Mouse (Mus musculus): Measurements from ENCODE around the gene Marco. TPM values are rescaled to one million over a fixed set of nuclear protein-coding genes. Genes with fewer than 3 reads are reported as not detected.

Marco gene
- total and polyA plus RNA-seq, 3 experiments: not detected

DNA sequence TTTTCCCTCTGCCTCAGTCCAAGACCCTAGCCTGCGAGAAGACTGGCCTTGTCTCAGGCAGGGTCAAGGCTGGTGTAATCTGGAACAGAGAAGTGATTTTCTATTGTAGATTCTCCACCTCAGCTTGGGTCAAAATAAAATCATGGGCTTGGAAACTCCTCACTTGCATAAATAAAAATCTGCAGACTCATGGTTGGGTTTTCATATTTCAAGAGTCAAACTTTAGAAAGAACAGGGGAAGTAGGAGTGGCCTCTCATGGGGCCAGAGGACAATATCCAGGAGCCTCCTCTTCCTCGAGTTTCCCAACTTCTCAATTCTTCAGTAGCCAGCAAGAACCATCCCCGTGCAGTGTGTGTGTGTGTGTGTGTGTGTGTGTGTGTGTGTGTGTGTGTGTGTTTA lies 26.9 kb upstream of the Marco start:
- no peak overlapping the region for H3K27ac ChIP-seq (ENCODE audit: control insufficient read depth, low read depth, low read length)
- H3K4me1 ChIP-seq (ENCODE audit: control insufficient read depth in 1 of 2, insufficient read depth in 2 of 2, low read length in 2 of 2): no peaks in the 10 kb centered on the region
- H3K79me2 ChIP-seq (ENCODE audit: control insufficient read depth, insufficient read depth, low read length, poor library complexity): no peaks in the 10 kb centered on the region
- H3K4me3 ChIP-seq (ENCODE audit: control insufficient read depth in 1 of 2, insufficient read depth in 1 of 2, low read depth in 2 of 2, low read length in 2 of 2): no peak overlapping the region
- TF ChIP-seq USF2 (IDR thresholded peaks at IDR 0.05; ENCODE audit: borderline replicate concordance in 1 of 2, insufficient read depth in 1 of 2, low read depth in 1 of 2, low read length in 2 of 2): no peak
- no peaks in the 10 kb centered on the region for H3K9me3 ChIP-seq (replicated peaks; ENCODE audit: insufficient read depth, low read length)
- H3K36me3 ChIP-seq (ENCODE audit: control insufficient read depth in 1 of 2, insufficient read depth in 2 of 2, low read length in 2 of 2): no peaks in the 10 kb centered on the region
- no peak overlapping the region for H3K9ac ChIP-seq (ENCODE audit: control insufficient read depth, low read depth, low read length, poor library complexity, severe bottlenecking)
- no peaks in the 10 kb centered on the region for H3K27me3 ChIP-seq (ENCODE audit: control insufficient read depth in 1 of 2, insufficient read depth in 2 of 2, low read length in 2 of 2)
- DNase-seq (ENCODE audit: low read depth, low spot score): no peak

DNA sequence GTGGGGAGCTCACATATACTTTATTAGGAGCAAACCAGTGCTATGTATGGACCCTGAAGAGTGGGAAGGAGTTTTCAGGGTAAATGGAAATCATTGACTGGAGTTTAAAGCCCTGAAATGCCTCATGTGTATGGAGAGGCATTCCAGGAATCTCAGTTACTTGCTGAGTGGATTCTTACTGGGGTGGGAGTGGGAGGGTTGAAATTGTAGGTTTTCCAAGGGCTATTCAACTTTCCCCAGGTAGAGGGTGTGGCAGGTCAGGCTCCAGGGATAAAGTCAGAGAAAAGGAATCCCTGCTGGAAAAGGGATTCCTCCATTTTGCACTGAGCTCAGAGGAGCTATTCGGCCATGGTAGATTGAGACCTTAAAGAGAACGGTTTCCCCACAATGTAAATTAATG lies 25.1 kb upstream of the Marco start:
- H3K27ac ChIP-seq (ENCODE audit: control insufficient read depth, low read depth, low read length): no peak overlapping the region
- no peaks in the 10 kb centered on the region for H3K36me3 ChIP-seq (ENCODE audit: control insufficient read depth in 1 of 2, insufficient read depth in 2 of 2, low read length in 2 of 2)
- no peaks in the 10 kb centered on the region for H3K4me1 ChIP-seq (ENCODE audit: control insufficient read depth in 1 of 2, insufficient read depth in 2 of 2, low read length in 2 of 2)
- H3K4me3 ChIP-seq (ENCODE audit: control insufficient read depth in 1 of 2, insufficient read depth in 1 of 2, low read depth in 2 of 2, low read length in 2 of 2): no peak overlapping the region
- no peaks in the 10 kb centered on the region for H3K9me3 ChIP-seq (replicated peaks; ENCODE audit: insufficient read depth, low read length)
- no peak overlapping the region for H3K9ac ChIP-seq (ENCODE audit: control insufficient read depth, low read depth, low read length, poor library complexity, severe bottlenecking)
- TF ChIP-seq CHD1 (IDR thresholded peaks at IDR 0.05; ENCODE audit: low read depth, low read length): no peak
- TF ChIP-seq HCFC1 (IDR thresholded peaks at IDR 0.05; ENCODE audit: low read depth, low read length): no peak
- TF ChIP-seq GABPA (IDR thresholded peaks at IDR 0.05; ENCODE audit: low read depth, low read length): no peak
- TF ChIP-seq CHD2 (IDR thresholded peaks at IDR 0.05; ENCODE audit: low read length): no peak
- no peak for TF ChIP-seq TBP (IDR thresholded peaks at IDR 0.05; ENCODE audit: low read depth, low read length)
- TF ChIP-seq BHLHE40 (IDR thresholded peaks at IDR 0.05; ENCODE audit: borderline replicate concordance, low read depth, low read length): no peak
- TF ChIP-seq ETS1 (IDR thresholded peaks at IDR 0.05; ENCODE audit: low read depth, low read length): no peak
- TF ChIP-seq RAD21 (IDR thresholded peaks at IDR 0.05; ENCODE audit: low read depth, low read length): no peak
- TF ChIP-seq USF1 (IDR thresholded peaks at IDR 0.05; ENCODE audit: low read depth, low read length): no peak
- no peak for TF ChIP-seq CTCF (IDR thresholded peaks at IDR 0.05 in 2 of 3, conservative IDR thresholded peaks at IDR 0.05 in 1 of 3; ENCODE audit: control insufficient read depth in 1 of 3, insufficient read depth in 1 of 3, low read depth in 2 of 3, low read length in 3 of 3, poor library complexity in 1 of 3, severe bottlenecking in 1 of 3)
- TF ChIP-seq GATA1 (IDR thresholded peaks at IDR 0.05; ENCODE audit: low read depth, low read length): no peak
- TF ChIP-seq TCF12 (IDR thresholded peaks at IDR 0.05; ENCODE audit: low read depth, low read length): no peak
- no peak for TF ChIP-seq E2F4 (IDR thresholded peaks at IDR 0.05; ENCODE audit: borderline replicate concordance, low read depth, low read length)
- no peaks in the 10 kb centered on the region for H3K79me2 ChIP-seq (ENCODE audit: control insufficient read depth, insufficient read depth, low read length, poor library complexity)
- DNase-seq (ENCODE audit: low read depth, low spot score): no peak
- no peaks in the 10 kb centered on the region for H3K27me3 ChIP-seq (ENCODE audit: control insufficient read depth in 1 of 2, insufficient read depth in 2 of 2, low read length in 2 of 2)

DNA sequence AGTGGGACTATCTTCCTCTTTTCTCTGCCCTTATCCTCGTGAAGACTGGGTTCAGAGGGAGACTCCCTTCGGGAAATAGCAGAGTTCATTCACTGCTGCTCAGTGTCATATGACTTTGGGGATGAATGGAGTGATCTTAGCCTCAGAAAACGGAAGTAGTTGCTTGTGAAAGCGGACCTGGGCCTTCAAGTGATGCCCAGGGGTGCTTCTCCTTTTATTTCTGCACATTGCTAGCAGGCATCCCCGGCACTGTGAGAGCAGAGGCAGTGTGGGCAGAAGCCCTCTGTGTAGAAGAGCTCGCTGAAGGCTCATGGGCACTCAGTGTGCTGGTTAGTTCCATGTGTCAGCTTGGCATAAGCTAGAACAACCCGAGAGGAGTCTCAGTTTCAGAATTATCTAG lies 12.8 kb upstream of the Marco start:
- no peak for TF ChIP-seq TAL1 (IDR thresholded peaks at IDR 0.05; ENCODE audit: low read length)
- no peak for TF ChIP-seq EP300 (IDR thresholded peaks at IDR 0.05; ENCODE audit: low read depth in 1 of 2, low read length in 2 of 2)
- no peak for TF ChIP-seq HCFC1 (IDR thresholded peaks at IDR 0.05; ENCODE audit: low read depth, low read length)
- TF ChIP-seq ELF1 (IDR thresholded peaks at IDR 0.05; ENCODE audit: low read depth, low read length): no peak
- no peak overlapping the region for H3K9ac ChIP-seq (ENCODE audit: control insufficient read depth, low read depth, low read length, poor library complexity, severe bottlenecking)
- H3K4me3 ChIP-seq (ENCODE audit: control insufficient read depth in 1 of 2, insufficient read depth in 1 of 2, low read depth in 2 of 2, low read length in 2 of 2): no peak overlapping the region
- no peaks in the 10 kb centered on the region for H3K4me1 ChIP-seq (ENCODE audit: control insufficient read depth in 1 of 2, insufficient read depth in 2 of 2, low read length in 2 of 2)
- no peak for DNase-seq (ENCODE audit: low read depth, low spot score)
- no peaks in the 10 kb centered on the region for H3K9me3 ChIP-seq (replicated peaks; ENCODE audit: insufficient read depth, low read length)
- H3K27me3 ChIP-seq (ENCODE audit: control insufficient read depth in 1 of 2, insufficient read depth in 2 of 2, low read length in 2 of 2): no peaks in the 10 kb centered on the region
- no peak overlapping the region for H3K27ac ChIP-seq (ENCODE audit: control insufficient read depth, low read depth, low read length)
- H3K79me2 ChIP-seq (ENCODE audit: control insufficient read depth, insufficient read depth, low read length, poor library complexity): no peaks in the 10 kb centered on the region
- H3K36me3 ChIP-seq (ENCODE audit: control insufficient read depth in 1 of 2, insufficient read depth in 2 of 2, low read length in 2 of 2): no peaks in the 10 kb centered on the region
